Mouse (Mus musculus): Measurements from ENCODE around the gene Trp53tg5. TPM values are rescaled to one million over a fixed set of nuclear protein-coding genes. Genes with fewer than 3 reads are reported as not detected.
A peak's percentile ranks its signal among the peaks of the same experiment; 100 is the strongest.

Trp53tg5 gene
- total RNA-seq (2021): not detected in 2 replicates
- long read RNA-seq, experiment 1: 0 reads
- long read RNA-seq, experiment 2: 0 reads

DNA sequence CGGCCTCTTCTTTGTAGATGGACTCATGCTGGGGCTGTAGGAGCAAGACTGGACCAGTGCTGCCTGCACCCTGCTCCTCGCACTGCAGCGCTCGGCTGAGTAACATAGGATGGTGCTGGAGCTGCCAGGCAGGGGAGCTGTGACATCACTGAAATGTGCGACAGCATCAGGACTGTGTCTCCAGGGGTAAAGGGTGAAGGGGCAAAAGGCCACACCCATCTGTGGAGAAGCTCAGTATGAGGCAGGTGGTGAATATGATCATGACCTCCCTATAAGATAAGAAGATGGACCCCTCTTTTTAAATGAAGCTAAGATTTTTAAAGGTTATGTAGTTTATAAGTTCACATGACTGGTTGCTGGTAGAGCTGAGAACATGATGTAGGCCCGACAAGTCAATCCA lies at the start of gene Trp53tg5:
Gene Trp53tg5 (minus strand): TSS at position 101 of the 400 bp plus-strand sequence.
- DNase-seq: no peak

DNA sequence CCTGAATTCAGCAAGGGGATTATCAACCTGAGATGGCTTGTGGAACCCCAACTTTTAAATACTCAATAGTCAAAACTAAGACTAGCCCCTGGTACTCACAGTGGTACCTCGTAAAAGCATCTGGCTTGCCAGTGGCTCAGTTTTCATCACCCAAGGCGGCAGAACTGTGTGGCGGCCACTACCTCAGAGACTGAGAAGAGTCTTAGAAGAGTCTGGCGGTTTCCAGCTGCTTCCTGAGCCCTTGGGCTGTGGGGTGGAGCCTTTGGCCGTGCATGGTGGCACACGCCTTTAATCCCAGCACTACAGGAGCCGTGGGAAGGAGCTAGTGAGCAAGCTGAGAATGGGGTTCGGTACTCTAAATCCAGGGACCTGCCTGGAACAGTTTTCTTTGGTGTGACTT lies 48.8 kb upstream of the Trp53tg5 start:
- DNase-seq: no peak

- no peak for DNase-seq
Measured at GRCm38 (mm10) chr2:164521841-164522240, 48.3 kb upstream of the Trp53tg5 start.

- peak; percentile 80 for DNase-seq
Measured at GRCm38 (mm10) chr2:164520782-164521181, 47.3 kb upstream of the Trp53tg5 start.

GRCm38 (mm10) chr2:164519171-164519526 lies 45.6 kb upstream of the Trp53tg5 start:
- no peak for DNase-seq

- no peak for DNase-seq
Measured at GRCm38 (mm10) chr2:164518266-164519170, 45.0 kb upstream of the Trp53tg5 start.

DNA sequence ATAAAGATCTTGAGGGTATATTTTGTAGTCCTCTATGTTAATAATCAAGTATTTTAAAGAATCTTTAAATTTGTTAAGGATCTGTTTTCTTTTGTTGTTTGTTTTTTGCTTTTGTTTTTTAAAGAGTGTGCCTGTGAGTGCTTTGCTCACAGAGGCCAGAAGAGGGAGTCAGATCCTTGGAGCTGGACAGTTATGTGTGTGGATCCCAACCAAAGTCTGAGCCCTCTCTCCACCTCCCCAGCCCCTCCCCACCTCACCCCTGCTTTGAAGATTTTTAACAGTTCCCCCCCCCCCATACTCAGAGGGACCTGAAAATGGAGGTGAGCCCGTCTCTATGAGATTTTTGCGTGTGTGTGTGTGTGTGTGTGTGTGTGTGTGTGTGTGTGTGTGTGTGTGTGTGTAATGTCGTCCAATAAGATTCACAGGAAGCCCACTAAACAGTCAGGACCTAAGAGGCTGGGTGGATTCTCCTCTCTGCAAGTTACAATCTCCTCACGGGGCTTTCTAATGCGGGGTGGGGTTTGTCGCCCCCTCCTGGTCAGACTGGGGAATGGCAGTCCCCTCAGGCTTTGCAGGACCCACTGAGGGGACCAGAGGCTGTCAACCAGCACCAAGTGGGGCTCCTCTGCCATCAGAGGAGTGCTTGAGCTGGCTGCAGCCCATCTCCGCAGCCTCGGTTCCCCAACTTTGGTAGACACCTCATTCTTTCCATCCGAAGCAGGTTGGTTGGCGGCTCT lies 44.1 kb upstream of the Trp53tg5 start:
- peak; percentile 85 for DNase-seq

GRCm38 (mm10) chr2:164516592-164516991 lies 43.1 kb upstream of the Trp53tg5 start:
- no peak for DNase-seq

DNA sequence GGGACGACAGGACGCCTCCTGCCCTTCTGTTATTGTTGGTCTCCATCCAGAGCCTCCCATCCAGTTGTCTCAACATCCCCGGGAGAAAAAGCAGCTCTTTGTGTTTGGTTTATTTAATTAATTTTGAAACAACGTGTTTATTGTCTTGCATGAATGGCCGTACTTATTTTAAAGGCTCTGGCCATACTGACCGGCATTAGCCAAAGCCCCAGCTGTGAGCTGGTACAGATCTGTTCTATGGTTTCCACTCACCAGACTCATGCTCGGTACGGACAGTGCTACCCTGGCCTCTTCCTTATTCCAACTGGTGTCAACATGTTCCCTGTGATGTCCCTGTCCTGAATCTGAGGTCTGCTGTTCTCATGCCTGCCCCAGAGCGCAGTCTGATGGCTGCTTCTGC lies 42.4 kb upstream of the Trp53tg5 start:
- DNase-seq: no peak

- DNase-seq: no peak
Measured at GRCm38 (mm10) chr2:164514916-164515315, 41.4 kb upstream of the Trp53tg5 start.

DNA sequence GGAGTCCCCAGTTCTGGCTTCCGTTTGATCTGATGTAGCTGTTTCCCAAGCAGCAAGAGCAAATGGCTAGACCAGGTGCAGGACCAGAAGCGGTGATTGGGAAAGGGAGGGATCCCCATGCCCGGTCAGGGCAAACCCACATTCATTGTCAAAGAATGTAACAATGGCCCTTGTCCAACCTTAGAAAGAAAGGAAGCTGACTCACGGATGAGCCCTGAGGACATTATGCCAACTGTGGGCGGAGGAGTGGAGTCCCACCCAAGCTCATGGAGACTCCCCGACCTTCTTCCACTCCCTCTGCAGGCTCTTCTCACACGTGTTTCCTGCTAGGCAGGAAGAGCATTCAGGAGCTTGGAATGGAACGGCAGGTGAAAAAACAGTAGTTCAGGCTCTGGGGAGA lies 39.9 kb upstream of the Trp53tg5 start:
- DNase-seq: peak; percentile 68

DNA sequence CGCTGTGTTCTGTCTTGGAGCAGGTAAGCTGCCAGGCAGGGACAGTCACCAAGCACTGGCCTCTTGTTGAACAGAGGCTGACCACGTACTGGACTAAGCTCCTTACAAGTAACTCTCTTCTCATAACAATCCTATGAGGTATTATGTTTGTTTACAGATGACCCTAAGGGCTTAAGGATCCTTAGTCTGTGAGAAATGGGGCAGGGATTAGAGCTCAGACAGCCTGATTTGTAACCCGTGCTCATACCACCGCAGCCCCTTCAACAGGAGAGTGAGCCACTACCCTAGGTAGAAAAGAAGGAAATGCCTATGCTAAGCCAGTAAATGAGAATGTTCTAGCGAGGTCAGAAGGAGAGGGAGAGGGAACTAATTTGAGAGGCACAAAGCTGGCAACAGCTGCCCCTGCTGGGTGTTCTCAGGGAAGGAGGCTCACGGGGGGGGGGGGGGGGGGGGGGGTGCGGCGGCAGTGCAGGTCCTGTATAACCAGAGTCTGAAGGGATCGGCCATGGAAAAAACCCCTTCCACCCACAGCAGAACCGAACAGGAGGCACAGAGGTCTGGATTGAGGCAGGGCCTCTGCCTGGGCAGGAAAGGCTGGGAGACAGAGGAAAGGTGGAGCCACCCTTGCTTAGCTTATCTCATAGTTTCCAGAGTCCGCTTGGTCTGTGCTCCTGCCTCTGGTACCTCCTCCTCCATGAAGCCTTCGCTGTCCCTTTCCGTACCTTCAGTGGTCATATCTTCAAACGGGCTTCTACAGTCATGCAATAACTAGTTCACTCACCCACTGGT lies 38.8 kb upstream of the Trp53tg5 start:
- DNase-seq: no peak

GRCm38 (mm10) chr2:164510621-164511190 lies 37.2 kb upstream of the Trp53tg5 start:
- DNase-seq: no peak

DNA sequence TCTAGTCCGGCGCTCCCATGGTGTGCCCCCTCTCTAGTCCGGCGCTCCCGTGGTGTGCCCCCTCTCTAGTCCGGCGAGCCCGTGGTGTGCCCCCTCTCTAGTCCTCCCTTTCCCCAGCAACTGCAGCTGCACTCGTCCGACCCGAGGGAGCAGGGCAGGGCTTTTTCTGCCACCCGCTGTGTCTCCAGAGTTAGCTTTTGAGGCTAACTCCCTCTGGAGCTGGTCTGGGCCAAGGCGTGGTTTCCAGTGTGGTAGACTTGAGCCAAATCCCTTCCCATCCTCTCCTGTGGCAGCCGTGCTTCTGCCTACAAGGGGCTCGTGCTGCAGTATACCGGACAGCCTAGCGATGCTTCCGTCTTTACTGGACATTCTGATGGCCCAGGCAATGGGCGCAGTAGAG lies 34.3 kb upstream of the Trp53tg5 start:
- DNase-seq: no peak

DNA sequence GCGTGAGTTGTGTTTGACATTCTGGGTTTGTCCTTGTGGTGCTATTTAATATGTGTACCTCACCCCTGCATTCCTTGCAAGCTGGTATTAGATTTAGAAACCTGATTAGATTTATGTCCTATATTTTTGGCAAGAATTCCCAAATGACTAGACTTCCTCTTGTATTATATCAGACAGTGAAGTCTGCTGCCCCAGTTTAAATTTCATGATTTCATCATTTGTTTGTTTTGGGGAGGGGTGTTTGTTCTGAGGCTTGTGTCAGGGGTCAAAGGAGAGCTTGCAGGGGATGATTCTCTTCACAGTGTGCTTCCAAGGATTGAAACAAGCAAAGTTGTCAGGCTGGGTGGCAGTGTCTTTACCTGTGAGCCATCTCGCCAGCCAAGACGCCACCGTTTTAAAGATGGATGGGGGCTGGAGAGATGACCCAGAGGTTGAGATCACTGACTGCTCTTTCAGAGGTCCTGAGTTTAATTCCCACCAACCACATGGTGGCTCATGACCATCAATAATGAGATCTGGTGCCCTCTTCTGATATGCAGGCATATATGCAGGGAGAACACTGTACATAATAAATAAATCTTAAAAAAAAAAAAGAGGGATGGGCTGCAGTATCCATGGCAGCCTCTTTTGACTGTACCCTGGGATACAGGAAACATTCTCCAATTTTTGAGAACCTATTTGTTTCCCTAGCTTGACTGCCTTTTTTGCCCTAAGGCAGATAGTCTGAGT lies 32.3 kb upstream of the Trp53tg5 start:
- DNase-seq: no peak

GRCm38 (mm10) chr2:164504919-164505318 lies 31.4 kb upstream of the Trp53tg5 start:
- DNase-seq: no peak

DNA sequence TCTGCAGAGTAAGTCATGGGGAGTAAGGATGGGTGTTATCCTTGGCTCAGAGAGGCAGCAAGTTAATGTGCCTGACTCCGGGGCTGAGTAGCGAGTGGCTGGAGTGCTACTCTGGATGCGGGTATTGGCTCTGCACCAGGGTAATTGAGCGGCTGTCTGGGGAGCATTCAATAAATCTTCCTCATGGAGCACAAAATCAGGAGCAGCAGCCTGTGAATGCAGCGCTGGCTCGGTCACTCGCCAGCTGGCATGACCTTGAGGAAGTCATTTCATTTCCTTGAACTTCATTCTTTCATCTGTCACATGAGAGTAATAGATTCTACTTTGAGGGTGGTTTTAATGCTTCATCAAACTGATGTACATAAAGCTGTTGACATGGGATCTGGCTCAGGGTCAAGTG lies 27.0 kb upstream of the Trp53tg5 start:
- peak; percentile 78 for DNase-seq

DNA sequence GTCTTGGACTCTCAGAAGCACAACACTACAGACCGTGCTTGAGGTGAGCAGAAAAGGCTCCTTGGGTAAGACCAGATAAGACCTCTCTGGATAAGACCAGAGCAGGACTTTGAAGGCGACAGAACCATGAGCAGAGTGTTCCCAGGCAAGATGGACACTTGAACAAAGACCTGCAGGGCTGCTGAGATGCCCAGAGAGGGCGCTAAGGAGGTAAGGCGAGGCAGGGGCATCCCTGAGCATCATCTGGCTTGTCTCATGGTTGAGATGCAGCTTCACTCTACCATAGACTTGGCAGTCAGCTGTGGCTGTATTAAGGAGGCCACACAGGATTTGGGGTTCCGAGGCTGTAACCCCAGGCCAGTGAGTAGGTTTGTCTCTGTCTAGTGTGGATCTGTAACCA lies 25.8 kb upstream of the Trp53tg5 start:
- DNase-seq: no peak

DNA sequence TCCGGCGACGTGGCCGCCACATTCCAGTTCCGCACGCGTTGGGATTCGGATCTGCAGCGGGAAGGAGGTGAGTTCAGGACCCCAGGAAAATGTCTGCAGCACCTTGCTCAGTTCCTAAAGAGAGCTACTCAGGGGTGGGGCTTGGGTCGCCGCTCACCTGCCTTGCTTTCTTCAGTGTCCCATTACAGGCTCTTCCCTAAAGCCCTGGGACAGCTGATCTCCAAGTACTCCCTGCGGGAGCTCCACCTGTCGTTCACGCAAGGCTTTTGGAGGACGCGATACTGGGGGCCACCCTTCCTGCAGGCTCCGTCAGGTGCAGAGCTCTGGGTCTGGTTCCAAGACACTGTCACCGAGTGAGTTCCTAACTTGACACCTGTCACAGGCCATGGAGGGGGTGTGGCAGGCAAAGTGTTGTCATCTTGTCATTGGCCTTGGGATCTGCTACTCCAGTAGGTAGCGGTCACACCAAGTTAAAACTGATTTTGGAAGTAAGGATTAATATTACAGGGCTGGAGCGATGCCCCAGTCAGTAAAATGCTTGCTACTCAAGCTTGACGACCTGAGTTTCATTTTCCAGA lies 24.3 kb upstream of the Trp53tg5 start:
- DNase-seq: peak; percentile 35

- peak; percentile 94 for DNase-seq
Measured at GRCm38 (mm10) chr2:164496847-164497690, 23.5 kb upstream of the Trp53tg5 start, which contains the start of gene Pigt. Gene Pigt (plus strand): TSS chr2:164497520.
